Mouse (Mus musculus) liver, embryonic 15.5 days (tissue): ENCODE results near the gene Mcrip2. TPM values are rescaled to one million over a fixed set of nuclear protein-coding genes. Genes with fewer than 3 reads are reported as not detected.

Experiments used
- ATAC-seq: fragments of 200-750 bp; cut with Nextera tagmentation; 2 replicates; pipeline ENCODE4 v1.8.0; 2017; ENCODE audit warnings: moderate number of reproducible peaks, mild to moderate bottlenecking, moderate library complexity; ENCODE audit not compliant: insufficient read depth
- H3K27ac ChIP-seq: fragments of 300-500 bp; sonication (generic); replicated peaks from 2 replicates; pipeline ENCODE4 v1.5.1; 2015; ENCODE audit warnings: mild to moderate bottlenecking, inconsistent platforms
- H3K27me3 ChIP-seq: fragments of 300-500 bp; sonication (generic); 2 replicates; pipeline ENCODE4 v1.6.1; 2015; ENCODE audit warnings: mild to moderate bottlenecking, inconsistent platforms
- H3K36me3 ChIP-seq: fragments of 300-500 bp; sonication (generic); replicated peaks from 2 replicates; pipeline ENCODE4 v1.6.1; 2015; ENCODE audit warnings: moderate library complexity, mild to moderate bottlenecking, inconsistent platforms
- H3K4me1 ChIP-seq: fragments of 300-500 bp; sonication (generic); replicated peaks from 2 replicates; pipeline ENCODE4 v1.6.1; 2015; ENCODE audit warnings: inconsistent platforms
- H3K4me2 ChIP-seq: fragments of 300-500 bp; sonication (generic); 2 replicates; pipeline ENCODE4 v1.6.1; 2015; ENCODE audit warnings: moderate library complexity, mild to moderate bottlenecking, inconsistent platforms
- H3K4me3 ChIP-seq: fragments of 300-500 bp; sonication (generic); replicated peaks from 2 replicates; pipeline ENCODE4 v1.5.1; 2015; ENCODE audit warnings: mild to moderate bottlenecking, inconsistent platforms
- H3K9ac ChIP-seq: fragments of 300-500 bp; sonication (generic); 2 replicates; pipeline ENCODE4 v1.6.1; 2015; ENCODE audit warnings: moderate library complexity, mild to moderate bottlenecking, inconsistent platforms
- H3K9me3 ChIP-seq: fragments of 300-500 bp; sonication (generic); replicated peaks from 2 replicates; pipeline ENCODE4 v1.6.1; 2016; ENCODE audit warnings: inconsistent platforms
- WGBS: fragments of 180-500 bp; shearing (Covaris S2); methylation state at CpG from one replicate; pipeline ENCODE4 v1.1.7; 2015; ENCODE audit warnings: mixed read lengths; ENCODE audit not compliant: insufficient replicate concordance; 5-methylcytosine and 5-hydroxymethylcytosine counted together
- polyA plus RNA-seq: library from polyadenylated mRNA; unstranded; fragments of >200 nt; fragmentation: Nextera tagmentation; extraction: Ambion mirVana; gene quantifications from 2 replicates; pipeline ENCODE4 v1.2.1, GENCODE M21; 2015

The Mcrip2 gene
- polyA plus RNA-seq, 1 experiment from 2014 or later = 37.3 TPM

DNA sequence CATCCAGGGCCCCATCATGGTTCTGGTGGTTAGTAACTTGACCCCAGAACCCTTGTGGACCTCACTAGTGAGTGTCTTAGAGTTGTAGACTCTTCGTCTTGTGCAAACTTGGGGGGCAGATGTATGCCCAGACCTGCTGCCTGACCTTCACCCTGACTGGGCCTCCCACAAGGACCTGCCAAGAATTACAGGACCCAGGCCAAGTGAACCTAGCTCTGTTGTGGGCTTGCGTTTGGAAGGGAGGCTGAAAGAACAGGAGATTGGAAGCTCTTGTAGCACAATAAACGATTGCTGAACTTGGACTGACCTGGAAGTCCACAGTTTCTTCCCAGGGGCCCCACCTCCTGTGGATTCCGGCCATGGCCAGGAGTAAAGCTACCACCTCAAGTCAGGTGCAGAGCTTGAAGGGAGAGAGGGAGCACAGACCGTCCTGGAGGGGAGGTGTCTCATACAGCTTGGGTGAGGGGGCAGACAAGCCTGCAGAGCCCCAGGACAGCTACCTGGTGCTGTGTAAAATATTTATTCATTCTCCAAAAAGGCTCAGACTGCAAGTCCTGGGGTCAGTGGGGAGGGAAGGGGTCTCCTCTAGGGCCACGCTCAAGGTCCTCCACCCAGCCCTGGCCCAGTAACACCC, 34.5 kb downstream of the Mcrip2 start:
- WGBS = 33% methylated on average over 6 of the region's 6 CpGs
- Histone ChIP-seq H3K9me3 (no peaks in the 10 kb centered on the region), H3K4me1 (peaks cover 91% of the 10 kb centered on the region), H3K4me3 (peak overlapping the region; percentile 72), H3K27me3 (no peaks in the 10 kb centered on the region), H3K36me3 (peaks cover 46% of the 10 kb centered on the region), H3K9ac (peak overlapping the region; percentile 71), H3K4me2 (peak overlapping the region; percentile 92), H3K27ac (peak overlapping the region; percentile 90)
- no peak for ATAC-seq

DNA sequence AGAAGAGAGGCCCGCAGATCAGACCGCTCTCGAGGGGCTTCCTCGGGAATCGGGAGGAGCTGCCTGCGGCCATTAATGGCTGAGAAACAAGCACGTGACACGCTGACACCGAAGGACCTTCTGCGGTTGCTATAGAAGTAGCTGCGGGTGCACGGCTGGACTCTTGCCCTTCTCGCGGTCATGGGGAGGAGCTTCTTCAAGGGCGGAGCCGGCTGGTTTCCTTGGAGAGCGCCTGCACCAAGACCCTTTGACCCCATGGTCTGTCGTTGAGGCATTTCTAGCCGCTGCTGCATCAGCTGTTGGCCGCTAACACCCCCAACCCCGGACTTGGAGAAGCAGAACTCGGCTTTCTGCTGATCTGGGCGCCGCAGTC, 35.3 kb downstream of the Mcrip2 start, which contains the start of gene Stub1:
Stub1 (minus strand) TSS at position 114 of the 373 bp plus-strand sequence.
- H3K36me3 ChIP-seq = peaks cover 41% of the 10 kb centered on the region
- ATAC-seq = peak; percentile 59
- 0% methylated on average over 24 of the region's 24 CpGs for WGBS

DNA sequence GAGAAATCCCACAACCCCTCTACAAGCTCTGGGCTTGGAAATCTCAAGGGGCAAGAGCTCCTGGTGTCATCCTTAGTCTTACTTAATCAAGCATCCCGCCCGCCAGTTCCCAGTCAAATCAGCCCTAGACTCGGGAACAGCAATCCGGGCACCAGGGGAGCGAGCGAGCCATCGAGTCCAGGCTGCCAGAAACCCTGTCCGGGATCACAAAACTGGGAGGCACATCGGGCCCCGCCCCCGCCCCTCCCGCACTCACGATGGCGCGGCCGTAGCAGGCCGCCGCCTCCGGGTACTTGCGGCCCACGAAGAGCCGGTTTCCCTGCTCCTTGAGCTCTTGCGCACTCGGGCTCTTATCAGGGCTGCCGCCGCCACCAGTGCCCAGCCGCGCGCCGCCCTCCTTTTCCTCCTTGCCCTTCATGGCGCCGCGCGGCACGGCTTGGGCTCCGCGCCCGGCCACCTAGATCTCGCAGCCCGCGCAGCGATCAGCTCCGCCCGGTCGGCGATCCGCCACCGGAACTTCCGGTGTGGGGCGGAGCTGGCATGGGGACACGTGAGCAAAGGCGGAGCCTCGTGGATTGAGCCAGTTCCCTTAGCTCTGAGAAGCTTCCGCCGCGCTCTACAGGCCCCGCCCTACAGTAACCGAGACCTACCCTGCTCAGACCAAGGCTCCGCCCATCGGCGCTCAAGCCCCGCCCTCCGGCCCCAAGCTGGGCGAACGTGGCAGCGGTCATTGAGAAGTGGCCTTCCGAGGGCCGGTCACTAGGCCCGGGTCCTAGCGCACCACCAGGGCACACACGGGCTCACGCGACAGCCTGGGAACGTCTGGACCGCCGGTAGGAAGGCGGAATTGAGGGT, 35.9 kb downstream of the Mcrip2 start:
- H3K4me2 ChIP-seq = peak overlapping the region; percentile 92
- peak overlapping the region; percentile 72 for H3K4me3 ChIP-seq
- peak overlapping the region; percentile 90 for H3K27ac ChIP-seq
- peaks cover 41% of the 10 kb centered on the region for H3K36me3 ChIP-seq
- WGBS = 0% methylated on average over 75 of the region's 77 CpGs
- ATAC-seq = peak; percentile 87
- peaks cover 92% of the 10 kb centered on the region for H3K4me1 ChIP-seq
- H3K27me3 ChIP-seq = no peaks in the 10 kb centered on the region
- H3K9ac ChIP-seq = peak overlapping the region; percentile 79
- no peaks in the 10 kb centered on the region for H3K9me3 ChIP-seq

More for the DNA sequence above, 35.3 kb downstream of the Mcrip2 start, which contains the start of gene Stub1:
- peak within 1 kb of the TSS; percentile 72 for H3K4me3 ChIP-seq
- H3K27ac ChIP-seq = peak within 1 kb of the TSS; percentile 90
- H3K4me1 ChIP-seq = peaks cover 95% of the 10 kb centered on the region
- no peaks in the 10 kb centered on the region for H3K27me3 ChIP-seq
- no peaks in the 10 kb centered on the region for H3K9me3 ChIP-seq
- H3K4me2 ChIP-seq = peak within 1 kb of the TSS; percentile 92
- H3K9ac ChIP-seq = peak within 1 kb of the TSS; percentile 79

DNA sequence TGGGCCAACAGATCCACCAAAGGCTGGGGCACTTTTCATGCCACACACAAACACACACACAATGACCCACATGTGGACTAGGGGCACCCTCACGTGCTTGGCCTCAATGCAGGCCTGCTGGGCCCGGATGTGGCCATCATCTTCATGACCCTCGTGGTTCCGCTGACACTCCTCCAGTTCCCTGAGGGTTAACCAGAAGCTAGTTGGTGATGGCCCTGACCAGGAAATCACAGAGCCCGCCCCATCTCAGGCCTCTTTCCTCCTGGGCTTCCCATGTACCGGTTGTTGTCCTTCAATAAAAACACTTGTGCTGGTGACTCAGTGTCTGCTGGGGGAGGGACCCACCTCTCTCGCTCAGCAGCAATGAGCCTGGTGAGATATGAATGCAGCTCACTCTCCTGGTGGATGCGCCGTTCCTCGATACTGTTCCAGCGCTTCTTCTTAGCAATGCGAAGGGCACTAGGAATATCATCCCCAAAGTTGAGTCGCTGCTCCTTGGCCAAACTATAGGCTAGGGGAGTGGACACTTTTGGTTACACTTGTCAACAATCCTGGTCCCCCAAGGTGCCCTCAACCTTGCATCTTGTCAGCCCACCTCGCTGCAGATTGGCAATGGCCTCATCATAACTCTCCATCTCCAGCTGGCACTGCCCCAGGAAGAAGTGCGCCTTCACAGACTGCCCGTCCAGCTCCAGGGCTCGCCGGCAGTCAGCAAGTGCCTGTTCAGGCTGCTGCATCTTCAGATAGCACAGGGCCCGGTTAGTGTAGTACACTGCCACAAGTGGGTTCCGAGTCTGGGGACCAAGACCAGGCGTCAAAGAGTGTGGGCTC, 36.9 kb downstream of the Mcrip2 start:
- H3K4me2 ChIP-seq = peak overlapping the region; percentile 92
- H3K9me3 ChIP-seq = no peaks in the 10 kb centered on the region
- WGBS = 41% methylated on average over 21 of the region's 21 CpGs
- peaks cover 46% of the 10 kb centered on the region for H3K36me3 ChIP-seq
- no peaks in the 10 kb centered on the region for H3K27me3 ChIP-seq
- H3K4me3 ChIP-seq = peak overlapping the region; percentile 72
- H3K27ac ChIP-seq = peak overlapping the region; percentile 90
- H3K9ac ChIP-seq = peak overlapping the region; percentile 79
- peaks cover 82% of the 10 kb centered on the region for H3K4me1 ChIP-seq
- no peak for ATAC-seq

DNA sequence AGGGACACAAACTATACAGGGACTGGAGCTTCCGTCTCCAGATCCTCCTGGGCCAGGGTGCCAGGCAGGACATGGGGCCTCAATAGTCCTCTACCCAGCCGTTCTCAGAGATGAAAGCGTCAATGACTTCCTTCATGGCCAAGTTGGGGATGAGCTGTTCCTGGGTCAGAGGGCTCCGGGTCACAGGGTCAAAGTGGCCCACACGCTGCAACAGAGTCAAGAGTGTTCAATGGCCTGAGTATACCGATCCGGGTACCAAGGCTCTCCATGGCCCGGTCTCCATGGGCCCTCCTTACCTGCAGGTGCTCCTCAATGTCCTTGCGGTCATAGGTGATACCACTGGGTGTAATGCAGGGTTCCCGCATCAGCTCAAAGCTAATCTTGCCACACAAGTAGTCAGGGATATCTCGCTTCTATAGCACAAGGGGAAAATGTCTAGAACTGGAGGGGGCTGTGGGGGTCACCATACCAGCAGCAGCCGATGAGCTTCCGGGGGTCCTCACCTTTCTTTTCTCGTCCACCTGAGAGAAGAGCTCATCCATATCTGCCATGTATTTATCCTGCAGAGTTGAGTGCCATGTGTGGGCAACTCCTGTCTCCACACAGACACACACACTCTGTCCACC, 37.6 kb downstream of the Mcrip2 start:
- no peak overlapping the region for H3K9ac ChIP-seq
- H3K27ac ChIP-seq = peak overlapping the region; percentile 90; the same call in 1 of the 2 replicates
- no peaks in the 10 kb centered on the region for H3K9me3 ChIP-seq
- peaks cover 75% of the 10 kb centered on the region for H3K4me1 ChIP-seq
- 80% methylated on average over 14 of the region's 14 CpGs for WGBS
- H3K27me3 ChIP-seq = no peaks in the 10 kb centered on the region
- peak overlapping the region; percentile 72 for H3K4me3 ChIP-seq
- peak overlapping the region; percentile 92 for H3K4me2 ChIP-seq
- ATAC-seq = no peak
- peaks cover 53% of the 10 kb centered on the region for H3K36me3 ChIP-seq

DNA sequence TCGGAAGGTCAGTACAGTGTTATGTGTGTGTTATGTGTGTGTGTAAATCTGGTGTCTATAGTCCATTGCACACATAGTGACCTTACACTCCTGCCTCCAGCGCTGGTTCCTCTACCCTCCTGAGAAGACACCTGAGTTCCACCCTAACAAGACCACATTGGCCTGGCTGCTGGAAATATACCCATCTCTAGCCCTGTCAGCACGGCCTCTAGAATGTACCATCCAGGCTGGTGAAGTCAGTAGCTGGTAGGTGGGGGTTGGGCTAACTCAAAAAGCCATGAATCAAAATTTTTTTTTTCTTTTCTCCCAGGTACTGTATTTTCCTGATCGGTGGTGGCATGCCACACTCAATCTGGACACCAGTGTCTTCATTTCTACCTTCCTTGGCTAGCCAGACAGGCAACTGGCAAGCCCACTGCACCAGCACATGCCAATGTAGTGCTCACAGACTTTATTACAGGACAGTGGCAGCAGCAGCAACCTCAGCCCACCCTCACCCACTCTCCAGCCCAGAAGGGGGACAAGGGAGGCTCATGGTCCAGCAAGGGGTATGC, 38.3 kb downstream of the Mcrip2 start:
- H3K4me3 ChIP-seq = peak overlapping the region; percentile 65; the same call in 1 of the 2 replicates
- WGBS = 70% methylated on average over 4 of the region's 4 CpGs
- no peak for ATAC-seq
- H3K9ac ChIP-seq = no peak overlapping the region
- no peaks in the 10 kb centered on the region for H3K27me3 ChIP-seq
- no peaks in the 10 kb centered on the region for H3K9me3 ChIP-seq
- peaks cover 57% of the 10 kb centered on the region for H3K36me3 ChIP-seq
- peaks cover 72% of the 10 kb centered on the region for H3K4me1 ChIP-seq
- peak overlapping the region; percentile 81 for H3K4me2 ChIP-seq
- H3K27ac ChIP-seq = 0 out of 2 replicates have a peak overlapping the region, but pooled peaks have one; percentile 69

DNA sequence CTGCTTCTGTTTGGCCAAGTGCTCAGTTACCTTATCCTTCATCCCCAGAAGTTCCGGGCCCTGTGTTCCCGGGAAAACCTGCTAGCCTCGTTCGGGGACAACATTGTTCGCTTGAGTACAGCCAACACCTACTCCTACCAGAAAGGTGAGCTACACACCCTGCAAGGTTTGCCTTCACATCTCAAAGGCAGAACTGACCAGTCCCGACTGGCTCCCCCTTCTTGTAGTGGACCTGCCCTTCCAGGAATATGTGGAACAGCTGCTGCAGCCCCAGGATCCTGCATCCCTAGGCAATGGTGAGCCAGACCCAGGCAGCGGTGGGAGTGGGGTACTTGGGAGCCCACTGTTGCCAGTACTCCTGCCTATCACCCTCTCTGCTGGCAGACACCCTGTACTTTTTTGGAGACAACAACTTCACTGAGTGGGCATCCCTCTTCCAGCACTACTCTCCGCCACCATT, 39.0 kb downstream of the Mcrip2 start:
- WGBS = 35% methylated on average over 8 of the region's 8 CpGs
- peak overlapping the region; percentile 61 for H3K9ac ChIP-seq
- ATAC-seq = no peak

DNA sequence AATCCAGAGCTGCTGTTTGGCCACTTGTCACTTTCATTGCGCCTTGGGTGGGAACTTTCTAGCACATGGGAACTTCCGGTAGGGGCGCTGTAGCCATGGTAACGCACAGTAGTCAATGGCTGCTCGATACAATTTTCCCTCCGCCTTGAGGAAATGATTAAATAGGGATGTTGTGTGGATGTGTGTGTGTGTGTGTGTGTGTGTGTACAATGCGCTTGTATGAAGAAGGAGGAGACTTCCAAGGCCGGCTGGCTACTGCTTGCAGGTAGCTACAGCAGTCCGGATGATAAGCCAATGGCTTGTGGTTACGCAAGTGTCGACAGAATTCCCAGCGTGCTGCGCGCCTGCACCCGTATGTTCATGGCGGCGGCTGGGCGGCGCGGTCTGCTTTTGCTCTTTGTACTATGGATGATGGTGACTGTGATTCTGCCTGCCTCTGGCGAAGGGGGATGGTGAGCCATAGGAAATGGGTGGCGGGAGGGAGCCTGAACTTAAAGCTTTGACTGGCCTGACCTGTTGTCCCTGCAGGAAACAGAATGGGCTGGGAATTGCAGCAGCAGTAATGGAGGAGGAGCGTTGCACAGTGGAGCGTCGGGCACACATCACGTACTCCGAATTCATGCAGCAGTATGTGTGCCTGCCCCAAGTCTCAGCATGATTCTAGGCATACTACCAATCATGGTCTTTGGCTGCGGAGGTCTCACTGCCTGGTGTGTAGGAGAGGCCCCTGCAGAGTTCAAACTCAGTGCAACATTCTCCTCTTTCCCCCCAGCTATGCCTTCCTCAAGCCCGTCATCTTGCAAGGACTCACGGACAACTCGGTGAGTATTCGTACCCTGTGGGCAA, 39.6 kb downstream of the Mcrip2 start, which contains the start of gene Jmjd8:
Jmjd8 (plus strand) TSS at position 156 of the 846 bp plus-strand sequence.
- 2% methylated on average over 32 of the region's 32 CpGs for WGBS
- peaks cover 72% of the 10 kb centered on the region for H3K4me1 ChIP-seq

More for the DNA sequence above, 39.0 kb downstream of the Mcrip2 start:
- Histone ChIP-seq H3K9me3 (no peaks in the 10 kb centered on the region), H3K27ac (peak overlapping the region; percentile 69), H3K4me2 (peak overlapping the region; percentile 81), H3K27me3 (no peaks in the 10 kb centered on the region), H3K36me3 (peaks cover 52% of the 10 kb centered on the region), H3K4me3 (peak overlapping the region; percentile 65), H3K4me1 (peaks cover 72% of the 10 kb centered on the region)

DNA sequence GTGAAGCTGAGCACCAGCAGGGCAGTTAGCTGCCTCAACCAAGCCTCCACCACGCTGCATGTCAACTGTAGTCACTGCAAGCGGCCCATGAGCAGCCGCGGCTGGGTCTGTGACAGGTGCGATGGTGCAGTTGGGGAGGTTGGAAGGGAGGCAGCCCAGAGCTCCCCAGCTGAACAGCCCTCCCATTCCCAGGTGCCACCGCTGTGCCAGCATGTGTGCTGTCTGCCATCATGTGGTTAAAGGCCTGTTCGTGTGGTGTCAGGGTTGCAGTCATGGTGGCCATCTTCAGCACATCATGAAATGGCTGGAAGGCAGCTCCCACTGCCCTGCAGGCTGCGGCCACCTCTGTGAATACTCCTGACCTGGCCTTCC, 40.4 kb downstream of the Mcrip2 start:
- no peaks in the 10 kb centered on the region for H3K9me3 ChIP-seq
- peak overlapping the region; percentile 81 for H3K4me2 ChIP-seq
- H3K4me3 ChIP-seq = peak overlapping the region; percentile 65
- H3K4me1 ChIP-seq = peaks cover 69% of the 10 kb centered on the region
- ATAC-seq = no peak
- 79% methylated on average over 8 of the region's 8 CpGs for WGBS
- H3K36me3 ChIP-seq = peaks cover 52% of the 10 kb centered on the region
- H3K27ac ChIP-seq = peak overlapping the region; percentile 69
- 0 out of 2 replicates have a peak overlapping the region, but pooled peaks have one; percentile 61 for H3K9ac ChIP-seq
- no peaks in the 10 kb centered on the region for H3K27me3 ChIP-seq

More for the DNA sequence above, 39.6 kb downstream of the Mcrip2 start, which contains the start of gene Jmjd8:
- H3K4me2 ChIP-seq = peak within 1 kb of the TSS; percentile 81
- no peak for ATAC-seq
- peak within 1 kb of the TSS; percentile 69 for H3K27ac ChIP-seq
- peak within 1 kb of the TSS; percentile 61 for H3K9ac ChIP-seq
- no peaks in the 10 kb centered on the region for H3K9me3 ChIP-seq
- no peaks in the 10 kb centered on the region for H3K27me3 ChIP-seq
- peak within 1 kb of the TSS; percentile 65 for H3K4me3 ChIP-seq
- H3K36me3 ChIP-seq = peaks cover 52% of the 10 kb centered on the region
